Mouse (Mus musculus) embryo, embryonic 11.5 days (tissue): ENCODE results near the gene Crybb2.
A peak's percentile ranks its signal among the peaks of the same experiment; 100 is the strongest.

Experiments
- DNase-seq: peaks from one replicate; pipeline ENCODE4 v3.0.0-alpha.2; 2012; ENCODE audit warnings: low read depth, low spot score

Crybb2 gene

DNA sequence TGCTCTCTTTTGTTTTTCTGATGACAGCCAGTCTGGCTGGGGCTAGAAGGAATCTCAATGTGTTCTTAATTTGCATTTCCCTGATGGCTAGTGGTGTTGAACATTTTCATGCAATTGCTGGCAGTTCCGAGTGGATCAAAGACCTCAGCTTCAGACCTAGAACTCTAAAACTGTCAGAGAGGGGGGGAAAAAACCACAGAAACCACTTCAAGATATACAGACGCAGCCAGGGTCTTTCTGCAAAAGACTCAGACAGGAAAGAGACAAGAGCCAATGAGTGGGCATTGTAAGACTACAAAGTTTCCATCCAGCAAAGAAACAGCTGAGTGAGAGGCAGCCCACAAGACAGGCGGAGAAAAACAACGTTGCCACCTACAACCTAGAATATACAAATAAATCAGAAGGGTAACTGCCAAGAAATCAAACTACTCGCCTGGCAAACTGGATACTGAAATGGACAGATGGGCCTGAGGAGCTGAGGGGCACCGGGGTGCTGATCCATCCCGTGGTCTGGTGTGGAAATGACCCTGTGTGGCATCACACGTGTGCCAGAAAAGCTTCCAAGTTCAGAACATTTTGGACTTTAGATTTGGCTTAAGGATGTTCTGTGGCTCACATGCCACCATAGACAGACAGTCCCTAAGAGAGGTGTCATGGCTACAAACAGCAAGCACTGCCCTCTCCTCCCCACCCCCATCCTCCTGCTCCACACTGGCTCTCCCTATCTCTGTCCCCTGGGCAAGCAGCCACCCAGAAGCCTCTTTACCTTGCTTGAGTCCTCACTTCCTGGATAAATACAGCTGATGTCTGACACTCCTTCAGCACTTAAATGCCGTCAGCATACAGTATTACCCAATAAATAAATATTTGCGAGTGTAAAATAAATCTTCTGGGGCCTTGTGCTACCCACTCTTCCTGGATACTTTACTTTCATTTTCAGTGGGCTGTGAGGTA, 34.5 kb downstream of the Crybb2 start:
- no peak for DNase-seq

DNA sequence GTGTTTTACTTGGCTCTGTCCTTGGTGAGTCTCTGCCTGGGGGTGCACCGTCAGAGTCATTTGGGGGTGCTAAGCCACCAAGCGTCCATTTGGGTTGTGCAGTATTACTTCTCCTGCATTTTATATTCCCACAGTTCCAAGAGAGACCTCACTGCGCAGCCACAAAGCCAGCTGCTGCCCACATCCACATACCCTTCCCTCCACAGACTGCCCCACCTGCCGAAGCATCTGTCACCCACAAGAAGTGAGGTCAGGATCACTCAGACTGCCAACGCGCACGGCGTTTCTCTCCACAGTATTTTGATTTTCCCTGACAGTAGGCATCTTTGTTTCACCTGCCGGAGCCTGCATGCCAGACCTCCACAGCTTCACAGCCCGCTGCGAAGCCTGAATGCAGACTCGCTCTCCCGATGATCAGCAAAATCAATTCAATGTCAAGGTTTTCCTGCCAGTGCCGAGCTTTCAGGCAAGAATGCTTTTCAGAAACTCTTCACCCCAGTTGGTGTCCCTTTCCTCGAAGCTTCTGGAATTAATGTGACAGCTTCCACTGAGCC, 38.6 kb downstream of the Crybb2 start:
- DNase-seq: no peak

GRCm38 (mm10) chr5:113030082-113030481, 39.8 kb downstream of the Crybb2 start:
- no peak for DNase-seq

DNA sequence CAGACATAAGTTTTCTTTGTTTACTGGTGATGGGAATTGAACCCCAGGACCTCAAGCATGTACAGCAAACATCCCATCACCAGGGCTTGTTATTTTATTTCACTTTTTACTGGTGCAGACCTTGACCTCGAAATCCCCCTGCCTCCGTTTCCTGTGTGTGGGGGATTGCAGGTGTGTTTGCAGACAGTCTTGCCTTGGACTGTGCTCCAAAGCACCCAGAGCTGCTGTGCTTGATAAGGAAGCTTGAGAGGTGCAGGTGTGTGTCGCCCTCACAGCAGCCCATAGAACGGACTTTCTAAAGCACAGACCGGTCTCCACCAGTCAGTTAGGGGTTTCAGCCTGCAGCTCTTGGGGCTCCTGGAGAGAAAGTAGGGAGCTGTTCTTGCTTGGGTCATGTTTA, 43.2 kb downstream of the Crybb2 start:
- no peak for DNase-seq

- DNase-seq: no peak
These were observed 45.7 kb downstream of the Crybb2 start for GRCm38 (mm10) chr5:113024154-113024764.

GRCm38 (mm10) chr5:113018190-113018589, 51.7 kb downstream of the Crybb2 start:
- DNase-seq: no peak

DNA sequence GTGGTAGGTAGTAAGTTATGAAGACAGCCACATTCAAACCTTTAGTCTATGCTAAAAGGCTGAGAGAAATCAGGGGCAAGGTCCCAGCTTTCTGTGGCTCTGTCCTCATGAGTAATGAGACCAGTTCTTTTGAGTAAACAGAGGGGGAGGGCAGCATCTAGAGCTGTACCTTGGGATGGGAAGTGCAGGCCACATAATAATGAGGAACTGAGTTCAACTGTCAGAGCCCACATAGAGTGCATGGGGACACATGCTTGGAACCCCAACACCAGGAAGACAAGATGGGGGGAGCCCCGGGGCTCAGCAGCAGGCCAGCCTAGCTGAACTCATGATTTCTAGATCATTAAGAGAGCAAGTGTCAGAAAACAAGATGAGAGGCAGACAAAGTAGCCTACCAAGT, 52.9 kb downstream of the Crybb2 start:
- no peak for DNase-seq

GRCm38 (mm10) chr5:113015236-113016061, 54.5 kb downstream of the Crybb2 start, which contains the start of gene Grk3:
Gene Grk3 (minus strand): TSS chr5:113015791.
- peak; percentile 39 for DNase-seq

GRCm38 (mm10) chr5:113014808-113015235, 55.1 kb downstream of the Crybb2 start:
- no peak for DNase-seq

DNA sequence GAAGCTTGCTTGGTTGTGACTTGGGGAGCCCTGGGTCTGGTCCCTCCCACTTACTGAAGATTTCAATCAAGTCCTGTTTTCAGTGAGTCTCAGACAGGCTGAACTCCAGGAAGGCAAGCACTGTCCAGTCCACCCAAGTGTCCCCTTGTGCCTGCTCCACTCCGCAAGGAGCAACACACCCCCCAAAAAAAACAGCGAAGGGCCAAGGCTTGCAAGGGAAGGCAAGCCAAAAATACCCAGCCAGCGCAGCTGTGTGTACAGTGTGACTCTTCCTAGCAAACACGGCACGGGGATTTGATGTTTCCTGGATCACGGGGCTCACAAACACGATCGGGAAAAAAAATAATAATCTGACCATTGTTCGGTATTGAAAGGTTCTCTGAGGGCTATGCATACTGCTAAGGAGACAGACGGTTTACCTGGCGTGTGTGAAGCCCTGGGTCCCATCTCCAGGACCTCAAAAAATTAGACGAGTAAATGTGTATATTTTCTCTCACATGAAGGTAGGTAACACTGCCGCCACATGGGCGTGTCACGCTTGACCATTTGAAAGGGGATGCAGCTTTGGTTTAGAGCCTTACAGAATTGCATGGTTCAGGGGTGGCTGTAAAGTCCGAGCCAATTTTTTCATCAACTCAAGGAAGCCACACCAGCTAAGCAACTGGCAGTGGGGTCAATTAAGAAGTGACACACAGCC, 55.7 kb downstream of the Crybb2 start:
- DNase-seq: no peak

- DNase-seq: no peak
These were observed 58.0 kb downstream of the Crybb2 start for GRCm38 (mm10) chr5:113011926-113012325.

- DNase-seq: no peak
These were observed 60.6 kb downstream of the Crybb2 start for GRCm38 (mm10) chr5:113009183-113009820.

DNA sequence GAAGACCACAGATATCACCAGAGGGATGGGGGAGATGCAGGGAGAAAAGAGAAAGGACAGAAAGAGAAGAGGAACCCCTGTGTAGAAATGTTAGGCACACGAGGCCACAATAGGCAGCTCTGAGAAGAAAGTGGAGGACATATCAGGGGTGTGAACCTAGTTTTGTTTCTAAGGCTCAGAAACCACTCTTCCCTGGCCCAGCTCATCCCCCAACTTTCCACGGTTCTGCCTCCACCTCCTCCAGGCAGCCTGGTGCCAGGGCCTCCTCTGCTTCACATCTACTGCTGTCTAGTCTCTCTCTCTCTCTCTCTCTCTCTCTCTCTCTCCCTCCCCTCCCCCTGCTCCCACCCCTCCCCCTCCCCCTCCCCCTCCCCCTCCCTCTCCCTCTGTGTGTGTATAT, 61.4 kb downstream of the Crybb2 start:
- no peak for DNase-seq
